ENCODE assay signal across 31 mouse cellular contexts in genomic region chr4:107449519-107449918, GRCm38 (mm10). TPM values are rescaled to one million over a fixed set of nuclear protein-coding genes. Genes with fewer than 3 reads are reported as not detected.
"Had no signal": no experiment of that assay in that cellular context is flagged by ENCODE, and none has a peak within 500 bp of the region (broad histone marks: within the 10 kb centered on the region; RNA-seq: fewer than 3 reads in every experiment).

No protein-coding gene starts in this region.

- ATAC-seq: liver, embryonic 12.5 days; liver, postnatal 0 days; lung, postnatal 0 days; midbrain, embryonic 13.5 days; midbrain, embryonic 15.5 days; midbrain, embryonic 16.5 days had no signal

- H3K4me2 ChIP-seq: limb, embryonic 12.5 days; limb, embryonic 13.5 days; limb, embryonic 15.5 days; liver, embryonic 11.5 days; liver, embryonic 12.5 days; liver, embryonic 13.5 days; liver, embryonic 15.5 days; lung, embryonic 14.5 days; lung, embryonic 15.5 days; midbrain, embryonic 11.5 days; midbrain, embryonic 12.5 days; midbrain, embryonic 13.5 days; midbrain, embryonic 15.5 days; neural tube, embryonic 12.5 days had no signal

- H3K4me3 ChIP-seq: limb, embryonic 10.5 days; limb, embryonic 12.5 days; limb, embryonic 13.5 days; limb, embryonic 15.5 days; liver, embryonic 12.5 days; liver, embryonic 13.5 days; liver, embryonic 15.5 days; lung, embryonic 15.5 days; megakaryocyte, embryonic 14.5 days; midbrain, embryonic 10.5 days; midbrain, embryonic 12.5 days; midbrain, embryonic 13.5 days; midbrain, embryonic 15.5 days; myocyte; neural tube, embryonic 12.5 days had no signal

- H3K9me3 ChIP-seq: limb, embryonic 10.5 days; limb, embryonic 12.5 days; limb, embryonic 15.5 days; liver, embryonic 15.5 days; lung, embryonic 15.5 days; midbrain, embryonic 10.5 days; midbrain, embryonic 12.5 days; midbrain, embryonic 13.5 days; midbrain, embryonic 15.5 days; neural tube, embryonic 12.5 days had no signal

- H3K27ac ChIP-seq: limb, embryonic 10.5 days; limb, embryonic 12.5 days; limb, embryonic 13.5 days; limb, embryonic 15.5 days; liver, embryonic 12.5 days; liver, embryonic 13.5 days; liver, embryonic 14.5 days; liver, embryonic 15.5 days; lung, embryonic 15.5 days; macrophage; midbrain, embryonic 10.5 days; midbrain, embryonic 12.5 days; midbrain, embryonic 13.5 days; midbrain, embryonic 15.5 days; neural tube, embryonic 12.5 days had no signal

- H3K27me3 ChIP-seq: lung, embryonic 15.5 days; neural tube, embryonic 12.5 days had no signal

- H3K36me3 ChIP-seq: limb, embryonic 12.5 days; limb, embryonic 13.5 days; limb, embryonic 15.5 days; liver, embryonic 12.5 days; liver, embryonic 13.5 days; liver, embryonic 15.5 days; lung, embryonic 15.5 days; midbrain, embryonic 10.5 days; midbrain, embryonic 12.5 days; midbrain, embryonic 13.5 days; midbrain, embryonic 15.5 days; neural tube, embryonic 12.5 days had no signal

- H3K4me1 ChIP-seq: lung, embryonic 15.5 days; midbrain, embryonic 13.5 days; midbrain, embryonic 15.5 days; neural tube, embryonic 12.5 days had no signal

- DNase-seq: liver; liver, embryonic 13.5 days; liver, postnatal 0 days; lung, adult 18-20 months; lung, adult 2 months; lung, embryonic 14.5 days; lung, postnatal 10 days; lung, postnatal 14 days; lung, postnatal 36 days; lung, postnatal 4 days; midbrain, embryonic 14.5 days had no signal

- H3K9ac ChIP-seq: limb, embryonic 12.5 days; limb, embryonic 13.5 days; limb, embryonic 15.5 days; liver, embryonic 12.5 days; liver, embryonic 13.5 days; liver, embryonic 14.5 days; liver, embryonic 15.5 days; liver, postnatal 0 days; lung, embryonic 14.5 days; lung, embryonic 15.5 days; midbrain, embryonic 12.5 days; midbrain, embryonic 13.5 days; midbrain, embryonic 15.5 days; neural tube, embryonic 12.5 days had no signal

RNA-seq across cellular contexts. Expression of gene Glis1, which starts 15.1 kb away (rescaled TPM):
- polyA plus RNA-seq: macrophage had no signal
